Mouse (Mus musculus): Measurements from ENCODE around the gene Il17rd.

GRCm38 (mm10) chr14:27043416-27043815 is 4.7 kb downstream of the Il17rd start:
- TF ChIP-seq CTCF (IDR thresholded peaks at IDR 0.05): no peak
- TF ChIP-seq POLR2A (IDR thresholded peaks at IDR 0.05; ENCODE audit: insufficient read depth, low read depth, low read length): no peak

Measured in heart, adult 2 months (tissue).